Mouse (Mus musculus) adrenal gland, adult 18-20 months (tissue): ENCODE measurements around the gene Flrt2. TPM values are rescaled to one million over a fixed set of nuclear protein-coding genes. Genes with fewer than 3 reads are reported as not detected.

Experiments used
- DNase-seq, 2 experiments: peaks; one replicate each; pipeline ENCODE4 v3.0.0; 2021 to 2022; ENCODE audit warnings: low spot score in 2 of 2
- total RNA-seq, 2 experiments: library from RNA; stranded (reverse); gene quantifications; 1 replicate in 1 of 2; 2 replicates in 1 of 2; pipeline ENCODE4 v1.2.3; 2021

The Flrt2 gene
- total RNA-seq, 2 experiments from 2014 or later, result 9.8 to 10.3 TPM

GRCm38 (mm10) chr12:95734075-95734474, 42.0 kb downstream of the Flrt2 start:
- DNase-seq, result no peak

- DNase-seq, result no peak
Measured at GRCm38 (mm10) chr12:95737571-95737970, 45.5 kb downstream of the Flrt2 start.

GRCm38 (mm10) chr12:95738031-95738430, 46.0 kb downstream of the Flrt2 start:
- no peak for DNase-seq

GRCm38 (mm10) chr12:95738491-95739135, 46.6 kb downstream of the Flrt2 start:
- no peak for DNase-seq

- DNase-seq, result no peak
Measured at GRCm38 (mm10) chr12:95739739-95740138, 47.7 kb downstream of the Flrt2 start.

GRCm38 (mm10) chr12:95741296-95741695, 49.3 kb downstream of the Flrt2 start:
- DNase-seq, result no peak

GRCm38 (mm10) chr12:95744307-95744706, 52.3 kb downstream of the Flrt2 start:
- DNase-seq, result no peak

- no peak for DNase-seq
Measured at GRCm38 (mm10) chr12:95746856-95747579, 55.0 kb downstream of the Flrt2 start.

- no peak for DNase-seq
Measured at GRCm38 (mm10) chr12:95748760-95749159, 56.7 kb downstream of the Flrt2 start.

GRCm38 (mm10) chr12:95749248-95749647, 57.2 kb downstream of the Flrt2 start:
- no peak for DNase-seq

GRCm38 (mm10) chr12:95759212-95759746, 67.3 kb downstream of the Flrt2 start:
- DNase-seq, result no peak

GRCm38 (mm10) chr12:95765255-95765654, 73.2 kb downstream of the Flrt2 start:
- no peak for DNase-seq

- DNase-seq, result no peak
Measured at GRCm38 (mm10) chr12:95769041-95769440, 77.0 kb downstream of the Flrt2 start.

GRCm38 (mm10) chr12:95770251-95770650, 78.2 kb downstream of the Flrt2 start:
- no peak for DNase-seq

- no peak for DNase-seq
Measured at GRCm38 (mm10) chr12:95790146-95790545, 98.1 kb downstream of the Flrt2 start.

- no peak for DNase-seq
Measured at GRCm38 (mm10) chr12:95816660-95817059, 124.6 kb downstream of the Flrt2 start.
